Mouse (Mus musculus) midbrain, postnatal 0 days (tissue): ENCODE results near the gene Igf2bp1. TPM values are rescaled to one million over a fixed set of nuclear protein-coding genes. Genes with fewer than 3 reads are reported as not detected.

ENCODE experiments used
- ATAC-seq: fragments of 200-750 bp; cut with Nextera tagmentation; 2 replicates; pipeline ENCODE4 v1.8.0; 2017; ENCODE audit warnings: moderate number of reproducible peaks, mild to moderate bottlenecking, moderate TSS enrichment, moderate library complexity; ENCODE audit not compliant: low FRiP score
- DNase-seq: peaks from one replicate; pipeline ENCODE4 v3.0.0-alpha.2; 2015; ENCODE audit warnings: low spot score
- H3K27ac ChIP-seq: fragments of 300-500 bp; sonication (generic); 2 replicates; pipeline ENCODE4 v1.5.1; 2014; ENCODE audit warnings: low read depth, mild to moderate bottlenecking, low read length, mixed read lengths
- H3K27me3 ChIP-seq: fragments of 300-500 bp; sonication (generic); 2 replicates; pipeline ENCODE4 v1.6.1; 2014; ENCODE audit warnings: low read length, control low read depth, mixed read lengths; ENCODE audit not compliant: insufficient read depth
- H3K36me3 ChIP-seq: fragments of 300-500 bp; sonication (generic); 2 replicates; pipeline ENCODE4 v1.6.1; 2014; ENCODE audit warnings: low read length, control low read depth, mixed read lengths; ENCODE audit not compliant: insufficient read depth
- H3K4me1 ChIP-seq: fragments of 300-500 bp; sonication (generic); 2 replicates; pipeline ENCODE4 v1.6.1; 2014; ENCODE audit warnings: mild to moderate bottlenecking, control low read depth, antibody characterized with exemption, low read length, mixed read lengths; ENCODE audit not compliant: insufficient read depth
- H3K4me2 ChIP-seq: fragments of 300-500 bp; sonication (generic); 2 replicates; pipeline ENCODE4 v1.6.1; 2014; ENCODE audit warnings: low read depth, mild to moderate bottlenecking, low read length, mixed read lengths; ENCODE audit not compliant: poor library complexity, severe bottlenecking
- H3K4me3 ChIP-seq: fragments of 300-500 bp; sonication (generic); 2 replicates; pipeline ENCODE4 v1.5.1; 2014; ENCODE audit warnings: low read depth, mild to moderate bottlenecking, low read length, moderate library complexity
- H3K9ac ChIP-seq: fragments of 300-500 bp; sonication (generic); replicated peaks from 2 replicates; pipeline ENCODE4 v1.6.1; 2014; ENCODE audit warnings: mild to moderate bottlenecking, low read length, moderate library complexity, mixed read lengths; ENCODE audit not compliant: poor library complexity, severe bottlenecking
- H3K9me3 ChIP-seq: fragments of 300-500 bp; sonication (generic); 2 replicates; pipeline ENCODE4 v1.6.1; 2016; ENCODE audit warnings: low read length, control low read depth
- CTCF ChIP-seq: IDR thresholded peaks from 2 replicates; pipeline ENCODE4 v1.5.1; 2016; ENCODE audit warnings: antibody characterized with exemption, mild to moderate bottlenecking
- WGBS: fragments of 180-500 bp; shearing (Covaris S2); extraction: QIAGEN DNeasy Blood & Tissue Kit; methylation state at CpG from one replicate; pipeline ENCODE4 v1.1.7; 2014; 5-methylcytosine and 5-hydroxymethylcytosine counted together
- polyA plus RNA-seq: library from polyadenylated mRNA; unstranded; fragments of >200 nt; fragmentation: Nextera tagmentation; extraction: Ambion mirVana; gene quantifications from 2 replicates; pipeline ENCODE4 v1.2.1, GENCODE M21; 2015
- total RNA-seq: library from RNA; depleted of rRNA; stranded (reverse); fragments of >200 nt; gene quantifications from 2 replicates; pipeline ENCODE4 v1.2.3, GENCODE M21; 2014

The Igf2bp1 gene
- total and polyA plus RNA-seq, 2 experiments from 2014 or later = 1.3 to 2.2 TPM

DNA sequence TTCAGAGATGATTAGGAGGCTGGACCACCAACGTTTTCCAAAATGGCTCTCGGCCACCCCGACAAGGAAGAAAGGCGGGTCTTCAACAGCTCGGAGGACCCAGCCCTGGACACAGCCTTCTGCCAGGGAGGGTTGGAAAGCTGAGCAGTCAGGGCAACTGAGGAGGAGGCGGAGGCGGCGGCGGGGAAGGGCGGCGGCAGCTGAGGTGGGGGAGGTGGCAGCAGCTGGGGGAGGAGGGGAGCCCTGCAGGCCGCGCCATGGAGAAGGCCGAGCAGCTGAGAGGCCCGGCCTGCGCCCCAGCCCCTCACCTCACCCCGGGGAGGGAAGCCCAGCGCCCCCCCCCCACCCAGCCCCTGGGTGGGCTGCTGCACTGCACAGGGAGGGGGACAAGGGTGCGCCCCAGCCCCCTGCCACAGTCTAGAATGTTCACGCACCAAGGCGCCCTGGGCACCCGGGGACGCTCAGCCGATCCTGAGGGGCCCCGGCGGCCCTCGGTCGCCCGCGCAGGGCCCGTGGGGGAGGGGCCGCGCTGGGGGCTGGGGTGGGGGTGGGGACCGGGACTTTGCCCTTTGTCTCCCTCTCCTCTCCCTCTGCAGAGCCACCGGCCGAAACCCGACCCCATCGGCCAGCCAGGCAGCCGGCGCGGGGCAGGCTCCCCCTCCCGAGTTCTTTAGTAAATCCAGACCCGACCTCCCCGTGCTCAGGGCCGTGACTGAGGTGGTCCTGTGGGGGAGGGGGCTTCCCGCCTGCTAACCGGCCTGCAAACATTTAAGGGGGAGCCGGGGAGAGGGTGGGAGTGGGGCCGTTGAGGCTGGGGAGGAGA lies 14.6 kb downstream of the Igf2bp1 start:
- no peak for TF ChIP-seq CTCF
- Histone ChIP-seq H3K4me3 (peak overlapping the region; percentile 62), H3K27ac (peak overlapping the region; percentile 77), H3K4me1 (no peaks in the 10 kb centered on the region), H3K4me2 (peak overlapping the region; percentile 95), H3K9ac (peak overlapping the region; percentile 79), H3K27me3 (no peaks in the 10 kb centered on the region), H3K36me3 (no peaks in the 10 kb centered on the region), H3K9me3 (no peaks in the 10 kb centered on the region)
- ATAC-seq = peak; percentile 74
- DNase-seq = peak; percentile 55
- 6% methylated on average over 21 of the region's 49 CpGs for WGBS

DNA sequence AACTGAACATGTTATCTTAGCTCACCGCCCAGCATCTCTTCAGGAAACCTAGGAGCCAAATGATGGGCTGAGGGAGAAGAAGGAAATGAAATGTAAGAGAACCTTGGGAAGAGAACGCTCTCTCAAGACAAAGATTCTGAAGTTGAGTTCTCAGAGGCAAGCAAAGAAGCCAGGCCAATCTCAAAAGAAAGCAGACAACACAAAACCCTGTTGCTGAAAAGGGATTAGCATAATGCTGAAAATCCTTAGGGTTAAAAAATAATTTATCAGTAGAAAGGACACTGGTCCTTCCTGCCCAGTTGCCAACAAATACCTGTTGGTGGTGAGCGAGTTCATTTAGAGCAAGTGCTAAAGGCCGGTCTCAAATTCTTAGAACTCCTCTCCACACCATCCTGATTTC lies 15.3 kb downstream of the Igf2bp1 start:
- Histone ChIP-seq H3K9me3 (no peaks in the 10 kb centered on the region), H3K4me1 (no peaks in the 10 kb centered on the region), H3K4me3 (peak overlapping the region; percentile 62), H3K27me3 (no peaks in the 10 kb centered on the region), H3K27ac (peak overlapping the region; percentile 77; the same call in 1 of the 2 replicates), H3K4me2 (peak overlapping the region; percentile 95), H3K36me3 (no peaks in the 10 kb centered on the region), H3K9ac (peak overlapping the region; percentile 79)
- TF ChIP-seq CTCF = no peak
- 36% methylated on average over 4 of the region's 4 CpGs for WGBS
- DNase-seq = no peak
- ATAC-seq = no peak

DNA sequence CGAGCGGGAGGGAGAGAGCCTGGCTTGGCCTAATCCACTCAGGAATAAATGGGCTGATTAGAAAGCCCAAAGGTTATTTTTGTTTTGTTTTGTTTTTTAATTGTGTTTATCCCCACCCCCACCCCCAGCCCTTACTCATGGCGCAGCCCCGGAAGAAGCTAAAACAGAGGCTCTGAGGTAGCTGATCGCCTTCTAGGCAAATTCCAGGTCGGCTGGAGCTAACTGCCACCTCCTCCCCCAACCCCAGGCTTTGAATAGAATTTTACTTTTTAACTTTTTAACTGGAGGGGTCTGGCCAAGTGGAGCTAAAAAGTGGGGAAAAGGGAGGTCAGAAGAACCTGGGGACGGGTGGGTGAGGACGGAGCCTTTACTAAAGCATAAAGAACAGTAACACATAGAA lies 15.9 kb downstream of the Igf2bp1 start:
- H3K27me3 ChIP-seq = no peaks in the 10 kb centered on the region
- H3K9me3 ChIP-seq = no peaks in the 10 kb centered on the region
- TF ChIP-seq CTCF = no peak
- no peaks in the 10 kb centered on the region for H3K4me1 ChIP-seq
- no peak overlapping the region for H3K4me2 ChIP-seq
- DNase-seq (no peak), ATAC-seq (no peak)
- no peak overlapping the region for H3K4me3 ChIP-seq
- H3K27ac ChIP-seq = 0 out of 2 replicates have a peak overlapping the region, but pooled peaks have one; percentile 77
- no peak overlapping the region for H3K9ac ChIP-seq
- WGBS = 52% methylated on average over 8 of the region's 8 CpGs
- H3K36me3 ChIP-seq = no peaks in the 10 kb centered on the region

DNA sequence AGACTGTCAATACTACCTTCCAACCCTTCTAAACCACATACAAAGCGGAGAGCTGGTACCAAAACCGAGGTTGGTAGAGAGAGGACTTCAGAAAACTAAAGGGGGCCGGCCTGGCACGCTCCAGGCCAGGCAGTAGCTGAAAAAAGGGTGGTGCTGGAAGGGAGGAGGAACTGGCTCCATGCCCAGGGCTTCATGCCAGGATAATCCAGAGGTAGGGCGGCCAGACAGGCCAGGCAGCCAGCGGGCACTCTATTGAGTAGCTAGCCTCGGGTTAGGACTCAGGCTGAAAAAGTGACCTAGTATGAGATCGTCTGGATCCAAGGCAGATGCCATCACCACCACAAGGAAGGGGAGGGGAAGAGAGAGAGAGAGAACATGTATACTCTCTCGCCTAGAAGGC lies 17.2 kb downstream of the Igf2bp1 start:
- TF ChIP-seq CTCF = no peak
- no peaks in the 10 kb centered on the region for H3K9me3 ChIP-seq
- ATAC-seq (no peak), DNase-seq (peak; percentile 72)
- H3K27ac ChIP-seq = no peak overlapping the region
- 43% methylated on average over 9 of the region's 9 CpGs for WGBS
- H3K27me3 ChIP-seq = no peaks in the 10 kb centered on the region
- H3K4me1 ChIP-seq = no peaks in the 10 kb centered on the region
- H3K36me3 ChIP-seq = no peaks in the 10 kb centered on the region
- no peak overlapping the region for H3K9ac ChIP-seq
- H3K4me2 ChIP-seq = no peak overlapping the region
- no peak overlapping the region for H3K4me3 ChIP-seq

DNA sequence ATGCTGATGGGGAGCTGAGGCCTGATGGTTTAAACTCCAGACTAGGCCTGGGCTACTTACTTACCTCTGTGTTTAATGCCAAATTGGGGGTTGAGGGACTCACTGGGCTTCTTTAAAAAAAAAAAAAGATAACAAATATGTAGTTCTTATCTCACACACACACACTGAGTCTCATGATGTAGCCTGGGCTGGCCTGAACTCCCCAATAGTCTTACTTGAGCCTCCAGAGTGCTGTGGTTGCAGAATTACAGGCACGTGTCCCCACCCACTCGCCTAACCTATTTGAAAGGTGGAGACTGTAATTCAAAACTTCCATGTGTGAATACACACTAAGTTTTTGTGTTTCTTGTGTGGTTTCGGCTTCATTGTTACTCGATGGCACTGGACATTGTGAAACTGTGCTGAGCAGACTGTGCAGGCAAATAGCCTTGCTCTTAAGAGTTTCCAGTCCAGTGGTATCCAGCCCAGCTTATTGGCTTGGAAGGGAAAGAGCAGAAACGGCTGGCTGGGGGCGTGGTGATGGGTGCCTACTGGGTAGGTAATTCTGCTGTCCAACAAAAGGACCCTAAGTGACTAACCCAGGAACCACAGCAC lies 17.8 kb downstream of the Igf2bp1 start:
- no peak for DNase-seq
- Histone ChIP-seq H3K36me3 (no peaks in the 10 kb centered on the region), H3K4me3 (no peak overlapping the region), H3K4me2 (no peak overlapping the region), H3K9ac (no peak overlapping the region), H3K27ac (no peak overlapping the region), H3K9me3 (no peaks in the 10 kb centered on the region), H3K27me3 (no peaks in the 10 kb centered on the region), H3K4me1 (no peaks in the 10 kb centered on the region)
- no peak for TF ChIP-seq CTCF
- 72% methylated on average over 6 of the region's 6 CpGs for WGBS
- ATAC-seq = no peak

DNA sequence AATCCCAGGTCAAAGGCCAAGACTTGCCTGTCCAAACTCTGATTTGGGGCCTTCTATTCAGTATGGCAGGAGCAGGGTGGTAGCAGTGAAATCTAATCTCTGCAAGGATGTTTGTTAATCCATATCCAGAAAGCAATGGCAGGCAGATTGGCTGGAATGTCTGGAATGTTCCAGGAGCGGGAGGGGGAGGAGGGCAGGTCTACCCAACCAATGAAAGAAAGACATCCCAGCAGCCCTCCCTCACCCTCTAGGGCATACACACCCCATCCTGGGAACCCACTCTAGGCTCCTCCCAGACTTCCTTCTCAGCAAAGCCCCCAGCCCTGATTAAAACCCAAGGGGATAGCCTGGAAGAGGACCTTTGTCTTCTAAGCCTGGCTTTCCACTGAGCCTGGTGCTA lies 23.3 kb downstream of the Igf2bp1 start:
- no peaks in the 10 kb centered on the region for H3K36me3 ChIP-seq
- TF ChIP-seq CTCF = no peak
- H3K9me3 ChIP-seq = no peaks in the 10 kb centered on the region
- H3K4me2 ChIP-seq = no peak overlapping the region
- no peak overlapping the region for H3K4me3 ChIP-seq
- 46% methylated on average over 1 of the region's 1 CpGs for WGBS
- H3K4me1 ChIP-seq = no peaks in the 10 kb centered on the region
- H3K27me3 ChIP-seq = no peaks in the 10 kb centered on the region
- no peak overlapping the region for H3K9ac ChIP-seq
- no peak for ATAC-seq
- H3K27ac ChIP-seq = no peak overlapping the region
- DNase-seq = no peak
